Mouse (Mus musculus) heart, postnatal 0 days (tissue): ENCODE measurements around the gene Fbxw17.

ENCODE experiments used
- CTCF ChIP-seq: IDR thresholded peaks from 2 replicates; pipeline ENCODE4 v1.5.1; 2016; ENCODE audit warnings: antibody characterized with exemption, control low read depth, low read depth
- EP300 ChIP-seq: IDR thresholded peaks from 2 replicates; pipeline ENCODE4 v1.6.1; 2016; ENCODE audit warnings: antibody characterized with exemption, low read depth

DNA sequence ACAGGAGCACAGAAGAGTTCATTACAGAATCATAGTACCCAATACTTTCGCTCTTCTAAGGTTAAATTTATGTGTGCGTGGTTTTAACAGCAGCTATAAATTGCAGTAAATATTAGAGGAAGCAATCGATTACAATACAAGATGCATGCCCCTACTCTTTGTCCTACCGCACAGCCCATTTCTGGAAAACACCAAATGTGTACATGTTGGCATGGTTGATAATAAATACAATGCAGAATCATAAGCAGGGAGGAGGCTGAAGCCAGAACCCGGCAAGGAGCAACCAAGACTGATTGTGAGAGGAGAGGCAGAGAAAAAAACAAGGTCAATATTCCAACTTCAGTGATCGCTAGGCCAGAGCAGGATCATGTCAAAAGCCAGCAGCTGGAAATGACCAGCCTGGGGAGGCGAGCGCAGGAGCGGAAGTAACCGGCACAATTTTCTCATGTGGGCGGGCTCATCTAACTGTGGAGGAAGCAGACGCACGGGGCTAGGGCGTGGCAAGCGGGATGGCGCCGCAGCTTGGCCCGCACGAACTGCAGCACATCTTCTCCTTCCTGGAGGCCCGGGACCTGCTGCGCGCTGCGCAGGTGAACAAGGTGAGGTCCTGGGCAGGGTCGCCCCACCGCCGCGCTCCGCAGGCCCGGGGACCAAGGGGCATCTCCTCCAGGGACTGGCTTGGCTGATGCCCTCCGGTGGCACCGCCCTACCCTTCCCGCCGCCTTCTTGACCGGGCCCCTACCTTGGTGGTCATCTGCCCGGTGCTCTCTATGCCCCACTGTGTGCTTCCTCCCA, at the start of gene Fbxw17:
- TF ChIP-seq CTCF (no peak), EP300 (no peak)
